Mouse (Mus musculus): ENCODE results near the gene Fbxo9.
A peak's percentile ranks its signal among the peaks of the same experiment; 100 is the strongest.

The Fbxo9 gene

DNA sequence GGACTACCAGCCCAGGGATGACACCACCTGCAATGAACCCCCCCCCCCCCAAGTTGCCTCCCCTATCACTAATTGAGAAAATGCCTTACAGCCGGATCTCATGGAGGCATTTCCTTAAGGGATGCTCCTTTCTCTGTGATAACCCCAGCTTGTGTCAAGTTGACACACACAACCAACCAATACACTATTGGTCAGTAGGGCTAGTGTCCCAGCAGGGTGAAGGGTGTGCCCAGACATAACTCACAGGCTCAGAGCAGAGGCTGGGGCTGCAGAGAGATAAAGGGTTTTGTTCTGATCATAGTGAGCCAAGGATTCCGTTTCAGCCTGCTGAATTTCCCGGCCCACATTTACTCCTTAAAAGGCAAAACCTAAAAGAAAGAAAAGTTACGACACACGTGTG, 38.4 kb downstream of the Fbxo9 start:
- no peak for DNase-seq (ENCODE audit: low spot score)

DNA sequence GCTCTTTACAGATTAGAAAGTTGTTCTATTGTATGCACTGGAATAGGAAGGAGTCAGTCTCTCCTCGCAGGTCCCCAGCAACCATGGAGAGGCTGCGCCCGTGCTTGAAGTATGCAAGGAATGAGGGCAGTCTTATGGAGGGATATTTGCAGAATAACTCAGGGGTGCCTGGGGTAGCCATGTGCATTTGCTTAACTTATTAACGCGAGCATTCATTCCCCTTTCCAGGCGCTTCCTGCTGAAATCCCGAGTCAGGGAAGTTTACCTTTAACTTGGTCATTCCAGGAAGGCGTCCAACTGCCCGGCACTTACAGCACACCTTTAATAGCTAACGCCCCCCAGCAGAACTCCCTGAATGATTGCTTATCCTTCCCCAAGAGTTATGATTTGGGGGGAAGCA, 44.7 kb downstream of the Fbxo9 start:
- no peak for DNase-seq (ENCODE audit: low spot score)

DNA sequence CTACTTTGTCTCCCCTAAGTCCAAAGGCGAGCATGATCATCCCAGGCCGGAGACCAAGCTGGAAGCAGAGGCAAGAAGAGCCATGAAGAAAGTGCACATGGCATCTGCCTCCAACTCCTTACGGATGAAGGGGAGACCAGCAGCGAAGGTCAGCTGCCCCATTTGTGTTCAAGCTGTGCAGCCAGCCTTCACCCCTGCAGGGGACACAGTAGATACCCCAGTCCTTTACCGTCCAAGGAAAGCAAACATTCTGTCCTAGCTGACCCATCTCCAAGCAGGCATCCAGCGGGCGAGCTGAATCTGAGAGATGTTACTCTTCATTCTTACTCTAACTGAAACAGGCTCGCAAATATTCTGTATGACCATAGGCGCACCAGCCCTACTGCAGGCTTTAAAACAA, 46.5 kb downstream of the Fbxo9 start:
- no peak for DNase-seq (ENCODE audit: low spot score)

DNA sequence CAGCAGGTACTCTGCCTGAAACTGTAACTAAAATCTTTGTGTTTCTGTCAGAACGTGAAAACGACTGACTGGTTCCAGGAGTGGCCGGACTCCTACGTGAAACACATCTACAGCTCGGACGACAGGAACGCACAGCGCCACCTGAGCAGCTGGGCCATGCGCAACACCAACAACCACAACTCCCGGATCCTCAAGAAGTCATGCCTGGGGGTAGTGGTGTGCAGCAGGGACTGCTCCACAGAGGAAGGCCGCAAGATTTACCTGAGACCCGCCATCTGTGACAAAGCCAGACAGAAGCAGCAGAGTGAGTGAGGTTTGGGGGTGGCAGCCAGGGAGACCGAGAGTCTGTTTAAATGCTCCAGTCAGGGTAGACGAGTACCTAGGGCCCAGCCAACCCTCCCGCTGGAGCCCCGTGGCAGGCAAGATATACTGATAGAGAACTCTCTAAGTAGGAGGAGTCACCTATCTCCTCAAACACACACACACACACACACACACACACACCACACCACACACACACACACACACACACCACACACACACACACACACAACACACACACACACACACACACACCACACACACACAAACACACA, 49.2 kb downstream of the Fbxo9 start:
- no peak for DNase-seq (ENCODE audit: low spot score)

DNA sequence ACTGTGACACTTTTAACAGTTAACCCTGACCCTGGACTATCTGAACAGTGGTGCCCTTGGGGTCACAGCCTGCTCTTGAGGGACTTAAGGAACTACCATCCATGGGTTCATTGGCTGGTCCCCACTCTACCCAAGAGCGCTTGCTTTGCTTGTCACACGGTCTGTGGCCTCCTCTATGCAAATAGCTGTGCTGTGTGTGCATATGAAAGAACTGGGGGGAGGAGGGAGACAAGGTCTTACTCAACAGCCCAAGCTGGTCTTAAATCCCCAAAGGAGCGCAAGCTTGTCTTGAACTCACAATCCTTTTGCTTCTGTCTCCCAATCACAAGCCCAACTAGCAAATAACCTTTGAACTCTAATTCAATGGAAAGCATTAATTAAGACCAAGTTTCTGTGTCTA, 54.6 kb downstream of the Fbxo9 start:
- DNase-seq (ENCODE audit: low spot score) = no peak

DNA sequence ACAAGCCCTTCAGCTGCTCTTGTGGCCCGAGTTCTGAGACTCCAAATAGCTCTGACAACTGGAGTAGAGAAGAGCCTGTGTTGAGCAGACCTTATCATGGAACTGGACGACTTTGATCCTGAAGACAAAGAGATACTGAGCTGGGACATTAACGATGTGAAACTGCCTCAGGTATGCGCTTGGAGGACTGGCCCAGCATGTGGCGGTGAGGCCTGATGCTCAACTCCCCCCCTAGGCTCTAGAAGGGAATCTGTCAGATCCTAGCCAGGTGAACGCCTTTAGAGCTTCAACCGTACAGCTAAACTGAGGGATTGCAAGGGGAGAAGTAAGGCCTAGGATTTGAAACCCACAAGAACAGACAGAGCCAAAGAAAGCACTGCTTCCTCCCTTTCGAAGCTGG, 55.0 kb downstream of the Fbxo9 start:
- no peak for DNase-seq (ENCODE audit: low spot score)

DNA sequence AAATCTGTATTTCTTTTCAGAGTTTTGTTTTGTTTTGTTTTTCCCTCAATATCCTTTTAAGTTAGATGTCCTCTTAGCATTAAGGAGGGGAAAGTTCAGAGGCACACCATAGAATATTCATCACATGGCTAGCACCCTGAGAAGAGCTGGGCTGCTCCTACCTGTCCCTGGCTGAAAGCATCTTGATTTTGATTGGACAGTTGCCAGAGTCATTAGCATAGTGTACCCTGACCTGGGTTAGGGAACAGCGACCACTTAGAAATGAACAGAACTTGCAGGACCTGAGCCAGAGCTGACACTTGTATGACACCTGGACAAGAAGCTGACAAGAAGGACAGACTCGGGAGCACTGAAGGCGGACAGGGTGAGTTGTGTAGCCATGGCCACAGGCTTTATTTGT, 57.2 kb downstream of the Fbxo9 start, which contains the start of gene Gcm1:
Gcm1 (plus strand) TSS at position 248 of the 400 bp plus-strand sequence.
- DNase-seq (ENCODE audit: low spot score) = no peak

DNA sequence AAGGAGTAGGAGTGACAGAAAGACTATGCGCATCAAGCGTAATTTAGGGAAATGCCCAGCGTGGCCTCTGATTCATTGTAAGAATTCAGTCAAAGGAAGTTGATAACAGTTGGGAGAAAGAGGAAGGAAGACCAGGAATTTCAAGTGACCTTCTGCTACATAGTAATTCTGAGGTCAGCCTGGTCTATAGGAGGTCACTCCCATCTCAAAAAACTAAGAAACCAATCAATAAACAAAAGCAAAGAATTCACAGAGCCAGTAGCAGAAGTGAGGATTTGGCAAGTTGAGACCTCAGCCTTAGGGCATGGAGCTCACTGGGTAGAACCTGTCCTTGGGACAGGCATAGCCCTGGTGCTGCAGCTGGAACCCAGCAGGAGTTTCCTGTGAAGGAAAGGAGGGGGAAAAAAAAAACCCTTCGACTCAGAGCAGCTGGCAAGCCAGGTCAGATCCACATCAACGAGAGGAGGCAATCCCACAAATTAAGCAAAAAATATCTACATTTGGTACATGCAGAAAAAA, 58.4 kb downstream of the Fbxo9 start:
- no peak for DNase-seq (ENCODE audit: low spot score)

DNA sequence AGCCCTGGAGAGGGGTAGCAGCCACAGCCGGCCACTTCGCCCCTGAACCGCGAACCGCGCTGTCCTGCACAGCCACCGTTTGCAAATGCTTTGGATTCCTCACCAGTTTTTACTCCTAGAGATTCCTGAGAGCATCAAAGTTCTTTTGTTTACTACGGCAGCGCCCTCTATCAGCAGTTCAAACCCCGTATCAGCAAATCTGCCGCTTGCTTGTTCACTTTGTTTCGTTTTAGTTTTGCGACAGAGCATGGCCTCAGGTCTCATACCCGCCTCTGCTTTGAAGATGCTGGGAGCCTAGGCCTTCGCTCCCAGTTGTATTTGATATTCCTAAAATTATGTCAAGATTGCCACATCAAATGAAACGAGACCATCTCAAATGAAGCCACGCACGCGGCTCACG, 62.1 kb downstream of the Fbxo9 start:
- DNase-seq (ENCODE audit: low spot score) = no peak

DNA sequence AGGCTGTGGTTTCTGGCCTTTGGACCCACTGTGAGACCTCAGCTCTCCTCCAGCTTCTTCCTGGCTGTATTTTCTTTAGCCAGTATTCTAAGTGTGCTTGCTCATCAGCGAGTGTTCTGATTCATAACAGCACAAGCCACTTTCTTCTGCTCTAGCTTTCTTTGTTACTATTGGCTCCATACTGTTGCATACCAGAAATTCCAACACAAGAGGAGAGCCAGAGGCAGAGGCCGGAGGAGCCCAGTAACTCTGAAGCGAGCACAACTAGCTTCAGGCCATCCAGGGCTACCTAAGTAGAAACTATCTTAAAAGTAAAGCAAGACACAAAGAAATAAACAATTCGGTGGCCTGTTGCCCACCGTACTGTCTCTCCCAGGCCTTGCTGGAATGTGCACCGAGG, 63.7 kb downstream of the Fbxo9 start:
- DNase-seq (ENCODE audit: low spot score) = no peak

DNA sequence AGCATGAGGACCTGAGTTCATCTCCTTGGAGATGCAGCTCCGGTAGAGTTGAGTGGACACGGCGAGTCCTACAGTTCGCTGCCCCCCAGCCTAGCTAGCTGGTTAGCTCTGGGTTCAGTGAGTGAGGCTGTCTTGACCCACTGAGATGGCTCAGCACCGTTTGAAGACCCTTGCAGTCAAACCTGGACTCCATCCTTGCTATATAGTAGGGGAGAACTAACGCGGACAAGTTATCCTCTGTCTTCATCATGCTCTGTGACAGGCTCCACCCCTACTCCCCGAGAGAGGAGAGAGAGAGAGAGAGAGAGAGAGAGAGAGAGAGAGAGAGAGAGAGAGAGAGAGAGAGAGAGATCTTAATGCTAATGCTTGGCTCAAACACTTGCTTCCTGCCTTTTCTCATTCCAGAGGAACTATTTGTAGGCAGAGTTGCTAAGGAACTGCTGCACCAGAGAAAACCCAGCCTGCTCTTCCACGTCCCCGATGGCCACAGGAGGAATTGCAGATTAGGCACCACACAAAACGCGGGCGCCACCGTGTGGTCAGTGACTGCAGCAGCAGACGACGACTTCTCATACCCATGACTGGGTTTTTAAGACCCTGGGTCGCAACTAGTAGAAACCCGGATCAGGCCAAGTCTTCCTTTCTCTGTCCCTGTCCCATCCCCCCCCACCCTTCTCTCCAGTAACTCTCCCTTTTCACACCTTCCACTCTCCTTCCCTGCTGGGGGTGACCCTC, 69.9 kb downstream of the Fbxo9 start:
- DNase-seq (ENCODE audit: low spot score) = peak; percentile 72

DNA sequence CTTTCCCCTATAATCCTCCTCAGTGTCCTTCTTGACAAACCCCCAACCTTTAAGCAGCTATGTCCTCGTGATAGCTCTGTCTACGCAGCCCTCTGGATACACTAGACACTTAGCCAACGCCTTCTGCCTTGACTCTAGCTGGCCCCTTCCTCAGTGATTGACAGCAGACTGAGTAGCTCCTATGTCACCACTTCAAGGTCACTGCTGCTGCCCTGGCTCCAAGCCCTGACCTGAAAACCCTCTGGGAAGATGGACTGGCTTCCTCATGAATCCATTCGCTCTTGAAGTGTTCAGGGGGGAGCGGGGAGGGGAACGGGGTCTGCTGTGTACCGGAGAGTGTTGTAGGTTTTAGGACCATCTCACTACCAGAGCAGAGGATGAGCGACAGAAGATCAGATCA, 73.0 kb downstream of the Fbxo9 start:
- no peak for DNase-seq (ENCODE audit: low spot score)

DNA sequence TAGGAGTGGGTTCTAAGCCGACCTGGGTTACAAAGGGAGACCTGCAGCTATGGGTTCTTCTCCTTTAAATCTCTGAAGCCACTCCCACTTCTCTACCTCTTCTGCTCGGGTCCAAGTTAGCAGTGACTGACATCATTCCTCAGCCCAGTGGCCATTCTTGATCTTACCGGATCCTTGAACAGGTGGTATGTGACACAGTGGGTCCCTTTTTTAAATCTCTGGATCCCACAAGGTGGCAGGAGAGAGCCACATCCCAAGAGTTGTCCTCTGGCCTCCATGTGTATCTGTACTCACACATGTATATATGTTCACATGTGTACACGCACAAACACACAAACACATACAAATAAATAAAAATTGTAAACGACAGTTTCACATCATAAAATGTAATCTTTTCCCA, 73.6 kb downstream of the Fbxo9 start:
- DNase-seq (ENCODE audit: low spot score) = no peak

DNA sequence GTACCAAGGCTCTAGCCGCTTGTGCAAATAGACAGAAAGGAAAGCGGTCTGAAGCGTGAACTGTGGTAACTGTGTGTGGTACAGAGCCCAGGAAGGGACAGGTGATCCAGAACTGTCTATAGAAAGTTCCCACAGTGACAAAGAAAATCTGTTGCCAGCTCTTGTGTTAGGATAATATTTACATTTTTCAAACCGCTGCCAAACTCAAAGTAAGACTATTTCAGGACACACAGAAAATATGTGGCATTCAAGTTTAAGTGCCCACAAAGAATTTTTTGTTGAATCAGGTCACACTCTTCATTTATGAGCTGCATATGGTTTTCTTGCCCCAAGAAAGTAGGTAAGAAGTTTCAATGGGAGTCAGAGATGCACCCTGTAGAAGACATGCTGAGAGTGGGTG, 75.9 kb downstream of the Fbxo9 start:
- DNase-seq (ENCODE audit: low spot score) = no peak
